Mouse (Mus musculus): ENCODE data around the gene Abcb8. TPM values are rescaled to one million over a fixed set of nuclear protein-coding genes. Genes with fewer than 3 reads are reported as not detected.

Gene Abcb8
- total RNA-seq (2021) = 10 to 100 TPM; 87.2 to 90.7 TPM
- long read RNA-seq, experiment 1, transcript Abcb8-201 (16 exons, 2,939 nt) = major isoform, 43 of 81 reads
- long read RNA-seq, experiment 1, partial matches to known transcripts = 15 of 81 reads
- long read RNA-seq, experiment 1, other reads (novel, unspliced or antisense) = 18 of 81 reads
- long read RNA-seq, experiment 2, transcript Abcb8-201 (16 exons, 2,939 nt) = major isoform, 27 of 40 reads
- long read RNA-seq, experiment 2, partial matches to known transcripts = 6 of 40 reads
- long read RNA-seq, experiment 2, other reads (novel, unspliced or antisense) = 7 of 40 reads

DNA sequence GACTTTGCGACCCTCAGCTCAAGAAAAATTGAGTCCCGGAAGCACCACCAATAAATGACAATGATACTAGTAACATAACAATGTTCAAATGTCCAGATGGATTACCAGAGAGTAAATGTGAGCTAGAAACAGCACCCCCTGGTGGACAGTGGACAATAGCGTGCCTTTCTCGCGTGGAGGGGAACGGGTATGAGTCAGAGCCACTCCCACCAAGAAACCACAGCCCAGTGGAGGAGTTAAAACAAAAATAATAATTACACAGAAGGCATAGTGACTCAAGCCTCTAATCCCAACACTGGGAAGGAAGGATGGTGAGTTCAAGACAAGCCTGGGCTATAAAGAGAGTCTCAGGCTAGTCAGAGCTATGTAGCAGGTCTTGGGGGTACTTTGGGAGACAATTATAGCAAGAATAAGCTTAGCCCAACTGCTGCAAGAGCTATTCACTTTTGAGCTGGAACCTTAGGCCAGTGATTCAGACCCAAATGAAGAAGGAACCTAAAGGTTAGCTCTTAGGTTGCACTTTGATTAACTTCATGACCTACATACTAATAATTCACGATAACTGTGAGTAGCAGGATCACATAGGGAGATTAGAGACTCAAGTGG is at the start of gene Abcb8:
Gene Abcb8 (plus strand): TSS at position 272 of the 606 bp plus-strand sequence.
- DNase-seq = peak; percentile 88 to 94

GRCm38 (mm10) chr5:24343977-24344436 is 49.5 kb upstream of the Abcb8 start:
- no peak for DNase-seq

- DNase-seq = peak; percentile 44 to 51
These were observed 48.9 kb upstream of the Abcb8 start for GRCm38 (mm10) chr5:24344477-24345051.

DNA sequence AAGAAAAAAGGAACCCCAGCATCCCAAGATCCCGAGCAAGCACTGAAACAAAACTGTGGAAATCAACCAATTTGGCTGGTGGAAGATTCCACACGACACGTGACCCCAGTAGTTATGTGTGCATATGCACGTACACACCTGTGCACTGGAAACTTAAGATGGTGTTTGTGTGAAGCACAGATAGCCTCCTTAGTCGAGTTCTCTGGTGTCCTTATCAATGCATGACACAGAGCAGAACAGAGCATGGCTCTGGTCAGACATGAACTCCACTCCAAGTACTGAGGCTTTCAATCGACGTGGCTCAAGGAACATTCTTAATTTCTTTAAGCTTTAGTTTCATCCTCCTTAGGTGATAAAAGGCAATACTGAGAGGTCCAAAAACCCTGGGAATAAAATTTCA is 47.1 kb upstream of the Abcb8 start:
- DNase-seq = no peak

DNA sequence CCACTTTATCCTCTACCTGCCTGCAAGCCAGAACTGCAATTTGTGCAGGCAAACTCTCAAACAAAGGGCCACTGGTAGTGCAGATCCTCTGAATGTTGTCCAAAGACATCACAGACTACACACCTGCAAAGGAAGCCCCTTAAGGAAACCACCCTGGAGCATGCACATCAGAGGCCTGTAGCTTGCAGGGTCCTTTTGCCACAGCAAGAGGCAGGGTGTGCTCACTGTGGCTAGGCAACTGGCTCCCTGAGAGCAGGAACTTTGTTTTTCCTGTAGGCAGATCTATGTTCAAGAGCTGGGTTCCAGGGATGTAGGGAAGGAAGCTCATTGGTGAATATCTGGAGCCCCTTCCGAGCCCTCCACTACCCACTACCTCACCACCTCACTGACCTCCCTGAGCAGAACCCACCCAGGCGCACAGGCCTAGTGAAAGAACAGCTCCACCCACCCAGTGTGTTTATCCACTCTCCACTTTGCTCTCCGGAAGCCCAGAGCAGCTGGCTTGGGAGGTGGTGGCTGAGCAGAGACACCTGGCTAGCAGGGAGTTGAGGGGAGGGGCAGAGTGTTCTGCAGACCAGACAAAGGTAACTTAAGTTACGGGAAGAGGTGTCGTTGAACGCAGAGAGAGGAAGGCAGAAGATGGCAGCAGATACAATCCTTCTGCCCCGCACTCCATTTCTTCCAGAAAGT is 46.1 kb upstream of the Abcb8 start:
- DNase-seq = no peak

- peak; percentile 78 to 82 for DNase-seq
These were observed 45.3 kb upstream of the Abcb8 start for GRCm38 (mm10) chr5:24348128-24348527.

GRCm38 (mm10) chr5:24348546-24348945 is 44.9 kb upstream of the Abcb8 start:
- peak; percentile 45 for DNase-seq

GRCm38 (mm10) chr5:24350073-24350472 is 43.4 kb upstream of the Abcb8 start:
- DNase-seq = peak; percentile 59 to 60

GRCm38 (mm10) chr5:24350531-24351250 is 42.8 kb upstream of the Abcb8 start:
- no peak for DNase-seq

GRCm38 (mm10) chr5:24351278-24351677 is 42.2 kb upstream of the Abcb8 start, which contains the start of gene Kcnh2:
Gene Kcnh2, minus strand, starts transcription at chr5:24351604.
- DNase-seq = no peak

DNA sequence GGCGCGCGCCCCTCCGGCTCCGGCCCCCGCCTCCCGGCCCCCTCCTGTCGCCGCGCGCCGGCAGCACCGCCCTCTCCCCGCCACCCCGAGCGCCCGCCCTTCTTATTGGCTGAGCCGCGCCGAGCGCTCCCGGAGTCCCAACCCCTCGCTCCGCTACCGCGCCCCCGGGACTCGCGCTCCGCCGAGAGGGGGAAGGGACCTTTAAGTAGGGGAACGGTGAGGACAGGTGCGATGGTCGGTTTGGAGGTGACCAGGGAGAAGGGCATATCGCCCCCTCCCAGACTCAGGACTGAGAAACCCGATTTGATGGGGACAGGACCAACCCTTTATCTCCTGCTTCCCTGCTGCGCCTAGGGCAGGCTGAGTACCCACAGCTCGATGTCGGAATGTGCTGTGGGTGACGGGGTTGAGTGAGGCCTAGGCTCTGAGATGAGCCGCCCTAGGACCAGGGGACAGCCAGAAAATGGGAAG is 41.7 kb upstream of the Abcb8 start:
- DNase-seq = peak; percentile 85 to 87

GRCm38 (mm10) chr5:24352251-24352859 is 41.1 kb upstream of the Abcb8 start:
- peak; percentile 67 to 70 for DNase-seq

DNA sequence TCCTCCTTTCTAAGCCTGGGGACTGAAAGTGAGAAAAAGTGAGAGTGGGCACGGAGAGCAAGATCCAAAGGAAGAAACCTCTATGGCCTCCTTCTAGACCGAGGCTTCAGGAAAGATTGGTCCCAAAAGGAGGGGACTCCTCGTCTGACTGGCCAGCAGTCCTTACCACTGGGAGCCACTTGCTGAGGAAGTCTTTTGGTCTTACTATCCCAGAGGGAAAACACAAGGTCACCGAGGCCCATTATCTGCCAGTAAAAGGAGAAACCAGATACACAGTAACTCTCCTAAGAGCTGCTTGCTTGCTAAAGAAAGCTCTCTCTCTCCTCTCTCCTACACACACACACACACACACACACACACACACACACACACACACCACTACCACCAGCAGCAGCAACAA is 40.1 kb upstream of the Abcb8 start:
- no peak for DNase-seq

DNA sequence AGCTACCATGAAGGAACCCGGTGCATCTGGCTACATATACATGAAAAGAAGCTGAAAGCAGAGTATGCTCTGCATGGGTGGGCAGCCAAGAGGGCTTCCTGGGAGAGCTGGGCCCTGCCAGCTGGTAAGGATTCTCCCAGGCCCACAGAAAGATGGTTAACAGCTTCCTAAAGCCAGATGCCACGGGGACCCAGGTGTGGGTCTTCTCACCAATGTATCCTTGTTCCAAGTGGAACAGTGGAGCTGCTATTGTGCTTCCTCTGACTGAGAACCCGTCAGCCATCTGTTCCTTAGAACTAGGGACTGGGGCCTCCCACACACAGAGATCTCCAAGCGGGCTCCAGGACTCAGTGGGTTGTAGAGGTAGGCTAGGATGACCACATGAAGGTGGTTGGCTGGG is 36.7 kb upstream of the Abcb8 start:
- no peak for DNase-seq

DNA sequence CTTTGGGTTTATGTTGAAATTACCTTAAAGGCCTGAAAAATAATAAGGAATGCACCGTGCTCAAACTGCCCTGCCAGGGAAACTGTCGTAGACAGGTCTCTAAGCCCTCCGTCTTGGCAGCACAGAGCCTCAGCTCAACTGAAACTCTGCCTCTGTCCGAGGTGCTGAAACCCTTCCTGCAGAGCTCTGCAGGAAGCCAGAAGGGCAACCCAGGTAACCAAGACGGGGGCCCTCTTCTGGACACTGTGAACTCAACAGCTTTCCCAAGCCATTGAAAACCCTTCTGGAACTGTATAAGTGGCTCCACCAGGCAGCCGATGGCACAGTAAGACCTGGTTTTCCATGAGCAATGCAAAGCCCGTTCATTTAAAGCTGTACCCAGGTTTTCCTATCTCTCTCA is 36.0 kb upstream of the Abcb8 start:
- DNase-seq = peak; percentile 65 to 83

DNA sequence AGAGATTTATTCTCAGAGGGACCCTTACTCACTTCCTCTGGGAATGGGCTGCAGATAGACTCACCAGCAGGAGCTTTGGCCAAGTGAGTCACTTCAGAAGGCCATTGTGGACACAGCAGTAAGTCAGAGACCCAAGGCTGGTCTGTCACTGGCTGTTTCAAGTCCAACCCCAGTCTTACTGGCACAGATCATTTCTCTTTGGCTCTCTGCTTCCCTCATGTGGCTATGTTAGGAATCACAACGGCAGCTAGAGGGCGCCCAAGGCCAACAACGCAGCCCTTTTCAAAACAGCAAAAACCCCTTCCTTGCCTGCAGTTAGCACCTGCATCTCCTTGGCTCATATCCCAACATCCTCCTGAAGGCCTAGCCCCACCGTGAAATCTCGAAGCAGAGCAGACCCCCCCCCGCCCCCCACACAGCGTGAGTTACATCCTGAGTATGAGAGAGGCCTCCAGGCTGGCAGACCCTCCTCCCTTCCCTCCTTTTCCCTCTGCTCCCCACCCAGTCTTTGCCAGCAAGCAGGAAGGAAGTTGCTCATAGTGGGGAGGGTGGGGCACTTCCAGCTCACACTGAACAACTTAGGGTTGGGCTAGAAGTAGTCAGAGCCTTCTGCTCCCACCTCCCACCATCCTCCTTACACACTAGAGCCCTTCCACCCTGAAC is 32.5 kb upstream of the Abcb8 start:
- peak; percentile 87 to 94 for DNase-seq

GRCm38 (mm10) chr5:24363467-24363866 is 30.0 kb upstream of the Abcb8 start:
- peak in 1 of 2 experiments; percentile 44 for DNase-seq

DNA sequence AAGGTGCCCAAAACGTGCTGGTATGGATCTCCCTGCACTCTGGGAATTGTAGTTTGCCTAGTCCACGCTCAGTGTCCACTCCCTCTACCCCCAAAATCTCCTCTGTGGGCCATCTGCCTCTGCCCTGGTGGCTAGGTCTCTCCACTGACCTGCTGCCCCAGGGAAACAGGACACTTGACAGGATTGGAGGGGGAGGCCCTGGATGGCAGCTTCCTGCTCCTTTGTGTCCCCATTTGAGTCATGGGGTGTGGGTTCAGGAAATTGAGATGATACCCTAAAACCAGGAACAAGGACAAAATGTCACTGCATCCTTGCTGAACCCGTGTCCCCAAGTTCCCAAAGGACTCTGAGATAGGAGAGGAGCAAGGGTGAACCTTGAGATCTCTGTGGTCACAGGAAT is 29.4 kb upstream of the Abcb8 start:
- DNase-seq = no peak

- peak; percentile 75 to 92 for DNase-seq
These were observed 29.0 kb upstream of the Abcb8 start, which contains the start of gene Nos3 for GRCm38 (mm10) chr5:24364508-24364907. Gene Nos3, plus strand, starts transcription at chr5:24364810.

DNA sequence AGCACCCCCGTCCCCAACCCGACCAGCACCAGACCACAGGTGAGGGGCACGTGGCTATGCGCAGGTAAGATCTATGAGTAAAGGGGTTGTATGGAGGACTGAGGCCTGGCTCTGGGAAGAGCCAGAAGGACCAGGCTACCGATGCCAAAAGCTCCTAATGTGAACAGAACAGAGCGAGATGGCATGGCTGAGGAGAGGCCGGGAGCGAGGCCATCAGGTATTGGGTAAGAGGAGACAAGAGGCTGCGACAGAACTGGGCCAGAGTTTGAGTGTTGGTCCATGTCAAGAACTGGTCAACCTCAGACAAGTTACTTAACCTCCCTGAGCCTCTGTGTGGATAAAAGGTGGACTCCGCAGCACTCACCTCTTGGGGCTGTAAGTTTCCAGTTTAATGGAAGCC is 28.5 kb upstream of the Abcb8 start:
- no peak for DNase-seq

DNA sequence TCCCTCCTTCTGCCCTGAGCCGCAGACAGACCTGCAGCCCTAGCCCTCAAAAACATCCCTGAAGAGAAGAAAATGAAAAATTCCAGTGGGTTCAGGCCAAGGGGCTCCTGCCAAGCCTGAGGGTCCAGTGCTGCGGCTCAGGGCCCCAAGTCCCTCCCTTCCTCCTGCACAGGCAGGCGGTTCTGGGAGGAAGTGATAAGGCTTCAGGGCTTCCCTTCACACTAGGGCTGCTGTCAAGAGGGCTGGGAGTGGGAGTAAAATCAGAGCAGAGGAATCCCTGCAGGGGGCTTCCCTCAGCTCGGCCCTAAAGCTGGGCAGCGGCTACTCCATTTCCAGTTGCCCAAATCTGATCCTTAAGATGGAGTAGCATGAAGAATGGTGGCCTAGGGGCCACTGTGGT is 27.9 kb upstream of the Abcb8 start:
- peak in 1 of 2 experiments; percentile 66 for DNase-seq

Data from heart, adult 18-20 months (tissue).